Mouse (Mus musculus): Measurements from ENCODE around the gene Il4ra.

DNA sequence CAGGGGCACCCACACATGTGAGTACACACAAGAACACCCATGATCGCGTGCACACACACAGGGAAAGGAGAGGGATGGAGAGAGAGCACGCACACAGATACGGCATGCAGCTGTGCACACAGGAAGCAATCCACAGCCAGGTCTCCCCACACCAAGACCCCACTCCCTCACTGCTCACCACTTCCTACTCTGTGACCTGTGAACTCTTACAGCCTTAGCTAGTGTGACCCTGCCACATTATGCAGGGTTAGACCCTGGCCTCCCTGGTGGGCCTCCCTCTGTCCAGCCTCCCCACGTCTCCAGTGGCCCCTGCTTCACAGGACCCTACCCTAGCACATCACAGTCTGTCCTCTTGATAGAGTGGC lies 32.1 kb downstream of the Il4ra start:
- TF ChIP-seq CTCF (IDR thresholded peaks at IDR 0.05; ENCODE audit: control insufficient read depth, insufficient read depth, insufficient read length) (no peak), CEBPB (IDR thresholded peaks at IDR 0.05; ENCODE audit: low read depth) (no peak), MAX (IDR thresholded peaks at IDR 0.05) (no peak), MYOG (IDR thresholded peaks at IDR 0.05; ENCODE audit: control insufficient read depth, extremely low read depth, insufficient read length) (no peak)
